Mouse (Mus musculus): Measurements from ENCODE around the gene Tas1r1. TPM values are rescaled to one million over a fixed set of nuclear protein-coding genes. Genes with fewer than 3 reads are reported as not detected.

The Tas1r1 gene
- polyA plus RNA-seq, 1 experiment from 2014 or later = 1.3 TPM

DNA sequence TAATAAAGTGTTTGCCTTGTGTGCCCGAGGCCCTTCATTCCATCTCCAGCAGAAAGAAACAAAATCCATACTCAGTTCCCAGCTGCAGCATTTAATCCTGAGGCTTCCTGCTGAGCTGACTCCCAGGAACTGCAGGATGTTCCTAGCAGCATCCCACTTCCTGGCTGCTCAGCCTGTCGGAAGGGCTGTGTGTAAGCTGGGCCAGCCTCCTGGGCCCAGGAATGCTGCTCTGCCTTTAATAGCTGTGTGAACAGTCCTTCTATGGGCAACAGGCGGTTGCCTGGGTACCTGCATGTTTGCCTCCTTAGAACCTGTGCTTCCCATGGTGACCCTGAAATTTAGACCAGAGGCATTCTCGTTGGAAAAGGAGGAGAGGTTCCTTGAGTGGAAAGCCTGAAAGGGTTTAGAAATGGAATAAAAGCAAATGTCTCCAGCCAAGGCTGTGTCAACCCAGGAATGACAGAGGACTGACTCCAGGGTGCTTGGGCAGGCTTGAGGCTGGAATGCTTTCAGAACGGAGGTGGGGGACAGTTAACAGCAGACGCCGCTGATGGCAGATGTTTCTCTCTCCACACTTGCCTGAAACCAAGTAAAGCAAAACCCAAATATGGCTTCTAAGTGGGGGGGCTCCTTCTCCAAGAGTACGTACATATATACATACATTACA lies 30.8 kb downstream of the Tas1r1 start:
- H3K4me1 ChIP-seq = peaks cover 33% of the 10 kb centered on the region
- H3K9me3 ChIP-seq = no peaks in the 10 kb centered on the region
- H3K9ac ChIP-seq (replicated peaks) = peak overlapping the region; percentile 21; the same call in 1 of the 2 replicates
- no peak for ATAC-seq (ENCODE audit: low FRiP score, low read depth)
- WGBS = 7% methylated on average over 8 of the region's 8 CpGs
- H3K36me3 ChIP-seq = no peaks in the 10 kb centered on the region
- H3K27me3 ChIP-seq = peaks cover 52% of the 10 kb centered on the region
- H3K4me3 ChIP-seq = peak overlapping the region; percentile 69
- H3K4me2 ChIP-seq (replicated peaks) = peak overlapping the region; percentile 100
- H3K27ac ChIP-seq (replicated peaks) = no peak overlapping the region

- peaks cover 33% of the 10 kb centered on the region for H3K4me1 ChIP-seq
- WGBS = 18% methylated on average over 3 of the region's 3 CpGs
Observed at GRCm38 (mm10) chr4:152006812-152007211, 31.6 kb downstream of the Tas1r1 start.

GRCm38 (mm10) chr4:152006137-152006536 lies 32.2 kb downstream of the Tas1r1 start:
- peaks cover 33% of the 10 kb centered on the region for H3K4me1 ChIP-seq
- H3K9me3 ChIP-seq = no peaks in the 10 kb centered on the region
- no peaks in the 10 kb centered on the region for H3K36me3 ChIP-seq
- no peak overlapping the region for H3K4me2 ChIP-seq (replicated peaks)
- no peak overlapping the region for H3K4me3 ChIP-seq
- no peak overlapping the region for H3K27ac ChIP-seq (replicated peaks)
- peaks cover 48% of the 10 kb centered on the region for H3K27me3 ChIP-seq
- WGBS = 74% methylated on average over 6 of the region's 6 CpGs
- no peak overlapping the region for H3K9ac ChIP-seq (replicated peaks)
- no peak for ATAC-seq (ENCODE audit: low FRiP score, low read depth)

More at GRCm38 (mm10) chr4:152006812-152007211, 31.6 kb downstream of the Tas1r1 start:
- no peak overlapping the region for H3K27ac ChIP-seq (replicated peaks)
- no peak overlapping the region for H3K9ac ChIP-seq (replicated peaks)
- peaks cover 52% of the 10 kb centered on the region for H3K27me3 ChIP-seq
- H3K4me3 ChIP-seq = no peak overlapping the region
- H3K36me3 ChIP-seq = no peaks in the 10 kb centered on the region
- H3K9me3 ChIP-seq = no peaks in the 10 kb centered on the region
- ATAC-seq (ENCODE audit: low FRiP score, low read depth) = no peak
- no peak overlapping the region for H3K4me2 ChIP-seq (replicated peaks)

GRCm38 (mm10) chr4:152002063-152002462 lies 36.3 kb downstream of the Tas1r1 start:
- no peak overlapping the region for H3K4me3 ChIP-seq
- no peaks in the 10 kb centered on the region for H3K36me3 ChIP-seq
- WGBS = 93% methylated on average over 3 of the region's 3 CpGs
- no peaks in the 10 kb centered on the region for H3K9me3 ChIP-seq
- peaks cover 4% of the 10 kb centered on the region; the same call in 1 of the 2 replicates for H3K4me1 ChIP-seq
- no peak overlapping the region for H3K27ac ChIP-seq (replicated peaks)
- no peak for ATAC-seq (ENCODE audit: low FRiP score, low read depth)
- H3K27me3 ChIP-seq = peaks cover 17% of the 10 kb centered on the region
- no peak overlapping the region for H3K9ac ChIP-seq (replicated peaks)
- no peak overlapping the region for H3K4me2 ChIP-seq (replicated peaks)

DNA sequence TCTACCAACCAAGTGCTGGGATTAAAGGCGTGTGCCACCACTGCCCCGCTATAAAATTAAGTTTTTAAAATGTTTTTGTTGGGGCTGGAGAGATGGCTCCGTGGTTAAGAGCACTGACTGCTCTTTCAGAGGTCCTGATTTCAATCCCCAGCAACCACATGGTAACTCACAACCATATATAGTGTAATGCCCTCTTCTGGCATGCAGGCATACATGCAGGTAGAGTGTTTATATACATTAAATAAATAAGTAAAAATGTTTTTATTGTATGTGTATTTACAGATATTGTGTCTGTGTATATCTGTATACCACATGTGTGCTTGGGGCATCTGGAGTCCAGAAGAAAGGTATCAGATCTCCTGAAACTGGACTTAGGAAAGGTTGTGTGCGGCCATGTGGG lies 37.0 kb downstream of the Tas1r1 start:
- peaks cover 6% of the 10 kb centered on the region; the same call in 1 of the 2 replicates for H3K4me1 ChIP-seq
- ATAC-seq (ENCODE audit: low FRiP score, low read depth) = no peak
- WGBS = 64% methylated on average over 4 of the region's 4 CpGs
- no peaks in the 10 kb centered on the region for H3K36me3 ChIP-seq
- H3K27me3 ChIP-seq = peaks cover 10% of the 10 kb centered on the region
- no peak overlapping the region for H3K27ac ChIP-seq (replicated peaks)
- H3K9ac ChIP-seq (replicated peaks) = no peak overlapping the region
- no peak overlapping the region for H3K4me2 ChIP-seq (replicated peaks)
- H3K4me3 ChIP-seq = no peak overlapping the region
- no peaks in the 10 kb centered on the region for H3K9me3 ChIP-seq

DNA sequence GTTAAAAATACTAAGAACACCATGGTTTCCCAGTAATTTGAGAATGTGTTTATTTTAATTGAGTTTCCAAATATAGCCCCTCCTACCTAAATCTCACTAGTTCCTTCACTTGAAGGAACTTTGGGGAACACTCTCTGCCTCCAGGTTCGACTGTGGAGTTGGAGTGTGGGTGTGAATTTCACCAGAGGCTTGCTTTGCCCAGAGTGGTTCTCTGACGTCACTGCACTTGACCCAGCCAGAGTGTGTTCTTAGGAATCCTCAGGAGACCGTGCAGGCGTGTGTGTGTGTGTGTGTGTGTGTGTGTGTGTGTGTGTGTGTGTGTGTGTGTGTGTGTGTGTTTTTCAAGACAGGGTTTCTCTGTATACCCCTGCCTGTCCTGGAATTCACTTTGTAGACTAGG lies 37.5 kb downstream of the Tas1r1 start:
- no peaks in the 10 kb centered on the region for H3K36me3 ChIP-seq
- H3K27ac ChIP-seq (replicated peaks) = no peak overlapping the region
- no peaks in the 10 kb centered on the region for H3K9me3 ChIP-seq
- H3K9ac ChIP-seq (replicated peaks) = no peak overlapping the region
- peaks cover 8% of the 10 kb centered on the region; the same call in 1 of the 2 replicates for H3K27me3 ChIP-seq
- 65% methylated on average over 4 of the region's 4 CpGs for WGBS
- H3K4me1 ChIP-seq = peaks cover 6% of the 10 kb centered on the region; the same call in 1 of the 2 replicates
- no peak overlapping the region for H3K4me3 ChIP-seq
- ATAC-seq (ENCODE audit: low FRiP score, low read depth) = no peak
- no peak overlapping the region for H3K4me2 ChIP-seq (replicated peaks)

DNA sequence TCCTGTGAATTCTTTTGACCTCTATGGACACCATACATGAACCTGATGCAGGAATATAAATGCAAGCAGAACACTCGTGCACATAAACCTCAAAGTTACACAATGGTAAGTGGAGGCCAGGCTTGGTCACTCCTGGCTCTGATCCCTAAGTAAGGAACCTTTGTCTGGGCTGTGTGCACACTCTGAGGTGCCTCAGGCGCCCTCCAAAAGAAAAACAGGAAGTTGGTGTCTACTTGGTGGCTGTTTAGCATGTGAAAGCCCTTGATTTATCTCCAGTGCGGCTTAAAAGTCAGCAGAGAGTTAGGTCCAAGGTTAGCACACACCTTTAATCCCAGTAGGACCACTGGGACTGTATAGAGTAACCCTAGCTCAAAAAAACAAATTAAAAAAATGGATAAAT lies 38.9 kb downstream of the Tas1r1 start:
- no peaks in the 10 kb centered on the region for H3K36me3 ChIP-seq
- ATAC-seq (ENCODE audit: low FRiP score, low read depth) = no peak
- peaks cover 6% of the 10 kb centered on the region; the same call in 1 of the 2 replicates for H3K4me1 ChIP-seq
- H3K4me3 ChIP-seq = no peak overlapping the region
- H3K9ac ChIP-seq (replicated peaks) = no peak overlapping the region
- 71% methylated on average over 3 of the region's 3 CpGs for WGBS
- H3K4me2 ChIP-seq (replicated peaks) = no peak overlapping the region
- H3K27ac ChIP-seq (replicated peaks) = no peak overlapping the region
- H3K27me3 ChIP-seq = peaks cover 8% of the 10 kb centered on the region; the same call in 1 of the 2 replicates
- H3K9me3 ChIP-seq = no peaks in the 10 kb centered on the region

DNA sequence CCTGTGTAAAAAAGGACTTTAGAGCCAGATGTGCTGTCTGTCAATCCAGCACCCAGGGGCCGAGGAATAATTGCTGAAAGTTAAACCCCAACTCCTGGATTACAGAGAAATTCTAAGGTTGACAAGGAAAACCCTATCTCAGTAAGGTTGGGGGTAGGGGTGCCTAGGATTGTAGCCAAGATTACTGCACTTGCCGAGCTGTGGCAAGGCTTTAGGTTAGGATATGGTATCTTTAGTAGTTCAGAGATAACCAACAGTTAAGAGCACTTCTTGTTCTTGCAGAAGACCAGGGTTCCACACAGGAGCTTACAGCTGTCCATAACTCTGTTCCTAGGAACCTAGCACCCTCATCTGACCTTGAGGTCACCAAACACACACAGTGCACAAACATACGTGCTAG lies 40.7 kb downstream of the Tas1r1 start:
- ATAC-seq (ENCODE audit: low FRiP score, low read depth) = no peak
- H3K27ac ChIP-seq (replicated peaks) = no peak overlapping the region
- H3K27me3 ChIP-seq = peaks cover 8% of the 10 kb centered on the region; the same call in 1 of the 2 replicates
- no peaks in the 10 kb centered on the region for H3K9me3 ChIP-seq
- WGBS = 73% methylated on average over 3 of the region's 3 CpGs
- peaks cover 20% of the 10 kb centered on the region for H3K4me1 ChIP-seq
- H3K4me3 ChIP-seq = peak overlapping the region; percentile 100; the same call in 1 of the 2 replicates
- peak overlapping the region; percentile 87; the same call in 1 of the 2 replicates for H3K4me2 ChIP-seq (replicated peaks)
- no peak overlapping the region for H3K9ac ChIP-seq (replicated peaks)
- no peaks in the 10 kb centered on the region for H3K36me3 ChIP-seq

GRCm38 (mm10) chr4:151996951-151997222 lies 41.5 kb downstream of the Tas1r1 start:
- Histone ChIP-seq H3K27me3 (peaks cover 8% of the 10 kb centered on the region; the same call in 1 of the 2 replicates), H3K4me3 (peak overlapping the region; percentile 100), H3K27ac (replicated peaks) (peak overlapping the region; percentile 75), H3K36me3 (peaks cover 8% of the 10 kb centered on the region), H3K9me3 (no peaks in the 10 kb centered on the region), H3K4me2 (replicated peaks) (peak overlapping the region; percentile 87), H3K4me1 (peaks cover 20% of the 10 kb centered on the region), H3K9ac (replicated peaks) (peak overlapping the region; percentile 68)
- ATAC-seq (ENCODE audit: low FRiP score, low read depth) = no peak
- 7% methylated on average over 13 of the region's 13 CpGs for WGBS

GRCm38 (mm10) chr4:151996173-151996950 lies 42.0 kb downstream of the Tas1r1 start, which contains the start of gene Phf13:
Gene Phf13, minus strand, starts transcription at chr4:151996258.
- Histone ChIP-seq H3K4me2 (replicated peaks) (peak within 1 kb of the TSS; percentile 87), H3K27me3 (peaks cover 8% of the 10 kb centered on the region; the same call in 1 of the 2 replicates), H3K36me3 (peaks cover 13% of the 10 kb centered on the region), H3K4me1 (peaks cover 20% of the 10 kb centered on the region), H3K9me3 (no peaks in the 10 kb centered on the region), H3K27ac (replicated peaks) (peak within 1 kb of the TSS; percentile 76), H3K4me3 (peak within 1 kb of the TSS; percentile 100), H3K9ac (replicated peaks) (peak within 1 kb of the TSS; percentile 96)
- peak; percentile 96 for ATAC-seq (ENCODE audit: low FRiP score, low read depth)
- under 1% methylated on average over 92 of the region's 94 CpGs for WGBS

- ATAC-seq (ENCODE audit: low FRiP score, low read depth) = peak; percentile 65; the same call in 1 of the 2 replicates
- Histone ChIP-seq H3K9ac (replicated peaks) (peak overlapping the region; percentile 96), H3K4me1 (peaks cover 20% of the 10 kb centered on the region), H3K27me3 (peaks cover 8% of the 10 kb centered on the region; the same call in 1 of the 2 replicates), H3K4me3 (peak overlapping the region; percentile 100), H3K4me2 (replicated peaks) (peak overlapping the region; percentile 87), H3K27ac (replicated peaks) (peak overlapping the region; percentile 76), H3K36me3 (peaks cover 21% of the 10 kb centered on the region), H3K9me3 (no peaks in the 10 kb centered on the region)
- WGBS = 1% methylated on average over 65 of the region's 111 CpGs
Observed at GRCm38 (mm10) chr4:151995371-151996172, 42.8 kb downstream of the Tas1r1 start.

Measured in midbrain, embryonic 12.5 days (tissue).